Mouse (Mus musculus): ENCODE measurements at regions not wholly inside any gene's neighbourhood (a gene's known extent, or its start where the extent isn't known, plus 50 kb on each side); places are given as distances from the start of the nearest gene placed in this dataset.

GRCm38 (mm10) chr19:32947081-32947855 is 190.0 kb downstream of the Pten start:
- H3K9ac ChIP-seq (replicated peaks; ENCODE audit: low read length): no peak overlapping the region
- H3K9me3 ChIP-seq (replicated peaks; ENCODE audit: control insufficient read depth, low read length): no peaks in the 10 kb centered on the region
- WGBS: 72% methylated on average over 12 of the region's 12 CpGs
- no peak overlapping the region for H3K4me3 ChIP-seq (ENCODE audit: low read depth, low read length)
- no peak overlapping the region for H3K4me2 ChIP-seq (ENCODE audit: low read depth, low read length)
- no peaks in the 10 kb centered on the region; the same call in 1 of the 2 replicates for H3K4me1 ChIP-seq (ENCODE audit: control insufficient read depth, insufficient read depth, low read length)
- ATAC-seq (replicated peaks; ENCODE audit: insufficient number of reproducible peaks, low FRiP score, low TSS enrichment, low read depth) (no peak), DNase-seq (ENCODE audit: low spot score) (no peak)
- H3K27ac ChIP-seq (replicated peaks; ENCODE audit: low read depth, low read length): no peak overlapping the region
- H3K36me3 ChIP-seq (replicated peaks; ENCODE audit: control insufficient read depth, insufficient read depth, low read depth, low read length): no peaks in the 10 kb centered on the region
- H3K27me3 ChIP-seq (ENCODE audit: control insufficient read depth, insufficient read depth, low read length): no peaks in the 10 kb centered on the region

- DNase-seq (ENCODE audit: low spot score) (no peak), ATAC-seq (replicated peaks; ENCODE audit: insufficient number of reproducible peaks, low FRiP score, low TSS enrichment, low read depth) (no peak)
- no peaks in the 10 kb centered on the region for H3K36me3 ChIP-seq (replicated peaks; ENCODE audit: control insufficient read depth, insufficient read depth, low read depth, low read length)
- no peak overlapping the region for H3K9ac ChIP-seq (replicated peaks; ENCODE audit: low read length)
- no peaks in the 10 kb centered on the region for H3K27me3 ChIP-seq (ENCODE audit: control insufficient read depth, insufficient read depth, low read length)
- no peaks in the 10 kb centered on the region for H3K9me3 ChIP-seq (replicated peaks; ENCODE audit: control insufficient read depth, low read length)
- H3K4me2 ChIP-seq (ENCODE audit: low read depth, low read length): no peak overlapping the region
- WGBS: 82% methylated on average over 3 of the region's 3 CpGs
- H3K27ac ChIP-seq (replicated peaks; ENCODE audit: low read depth, low read length): no peak overlapping the region
- no peak overlapping the region for H3K4me3 ChIP-seq (ENCODE audit: low read depth, low read length)
- no peaks in the 10 kb centered on the region; the same call in 1 of the 2 replicates for H3K4me1 ChIP-seq (ENCODE audit: control insufficient read depth, insufficient read depth, low read length)
Observed at GRCm38 (mm10) chr19:32950252-32950651, 193.0 kb downstream of the Pten start.

- Histone ChIP-seq H3K27me3 (ENCODE audit: control insufficient read depth, insufficient read depth, low read length) (no peaks in the 10 kb centered on the region), H3K27ac (replicated peaks; ENCODE audit: low read depth, low read length) (no peak overlapping the region), H3K4me1 (ENCODE audit: control insufficient read depth, insufficient read depth, low read length) (no peaks in the 10 kb centered on the region; the same call in 1 of the 2 replicates), H3K9ac (replicated peaks; ENCODE audit: low read length) (no peak overlapping the region), H3K4me2 (ENCODE audit: low read depth, low read length) (no peak overlapping the region), H3K36me3 (replicated peaks; ENCODE audit: control insufficient read depth, insufficient read depth, low read depth, low read length) (no peaks in the 10 kb centered on the region), H3K9me3 (replicated peaks; ENCODE audit: control insufficient read depth, low read length) (no peaks in the 10 kb centered on the region), H3K4me3 (ENCODE audit: low read depth, low read length) (no peak overlapping the region)
- no peak for ATAC-seq (replicated peaks; ENCODE audit: insufficient number of reproducible peaks, low FRiP score, low TSS enrichment, low read depth)
- WGBS: 82% methylated on average over 1 of the region's 1 CpGs
- DNase-seq (ENCODE audit: low spot score): no peak
Observed at GRCm38 (mm10) chr19:32950794-32951193, 193.5 kb downstream of the Pten start.

GRCm38 (mm10) chr19:32952425-32952824 is 195.1 kb downstream of the Pten start:
- DNase-seq (ENCODE audit: low spot score) (no peak), ATAC-seq (replicated peaks; ENCODE audit: insufficient number of reproducible peaks, low FRiP score, low TSS enrichment, low read depth) (no peak)
- Histone ChIP-seq H3K36me3 (replicated peaks; ENCODE audit: control insufficient read depth, insufficient read depth, low read depth, low read length) (no peaks in the 10 kb centered on the region), H3K4me3 (ENCODE audit: low read depth, low read length) (no peak overlapping the region), H3K27me3 (ENCODE audit: control insufficient read depth, insufficient read depth, low read length) (no peaks in the 10 kb centered on the region), H3K9ac (replicated peaks; ENCODE audit: low read length) (no peak overlapping the region), H3K4me1 (ENCODE audit: control insufficient read depth, insufficient read depth, low read length) (no peaks in the 10 kb centered on the region; the same call in 1 of the 2 replicates), H3K4me2 (ENCODE audit: low read depth, low read length) (no peak overlapping the region), H3K27ac (replicated peaks; ENCODE audit: low read depth, low read length) (no peak overlapping the region), H3K9me3 (replicated peaks; ENCODE audit: control insufficient read depth, low read length) (no peaks in the 10 kb centered on the region)
- 86% methylated on average over 4 of the region's 4 CpGs for WGBS

GRCm38 (mm10) chr19:32952928-32953687 is 195.8 kb downstream of the Pten start:
- Histone ChIP-seq H3K9ac (replicated peaks; ENCODE audit: low read length) (no peak overlapping the region), H3K9me3 (replicated peaks; ENCODE audit: control insufficient read depth, low read length) (no peaks in the 10 kb centered on the region), H3K27me3 (ENCODE audit: control insufficient read depth, insufficient read depth, low read length) (no peaks in the 10 kb centered on the region), H3K27ac (replicated peaks; ENCODE audit: low read depth, low read length) (no peak overlapping the region), H3K36me3 (replicated peaks; ENCODE audit: control insufficient read depth, insufficient read depth, low read depth, low read length) (no peaks in the 10 kb centered on the region), H3K4me2 (ENCODE audit: low read depth, low read length) (no peak overlapping the region), H3K4me3 (ENCODE audit: low read depth, low read length) (no peak overlapping the region), H3K4me1 (ENCODE audit: control insufficient read depth, insufficient read depth, low read length) (no peaks in the 10 kb centered on the region; the same call in 1 of the 2 replicates)
- DNase-seq (ENCODE audit: low spot score) (no peak), ATAC-seq (replicated peaks; ENCODE audit: insufficient number of reproducible peaks, low FRiP score, low TSS enrichment, low read depth) (no peak)
- 73% methylated on average over 11 of the region's 11 CpGs for WGBS

GRCm38 (mm10) chr19:32954001-32954605 is 196.8 kb downstream of the Pten start:
- Histone ChIP-seq H3K9me3 (replicated peaks; ENCODE audit: control insufficient read depth, low read length) (no peaks in the 10 kb centered on the region), H3K4me3 (ENCODE audit: low read depth, low read length) (no peak overlapping the region), H3K36me3 (replicated peaks; ENCODE audit: control insufficient read depth, insufficient read depth, low read depth, low read length) (no peaks in the 10 kb centered on the region), H3K27me3 (ENCODE audit: control insufficient read depth, insufficient read depth, low read length) (no peaks in the 10 kb centered on the region), H3K4me2 (ENCODE audit: low read depth, low read length) (no peak overlapping the region), H3K9ac (replicated peaks; ENCODE audit: low read length) (no peak overlapping the region), H3K27ac (replicated peaks; ENCODE audit: low read depth, low read length) (no peak overlapping the region), H3K4me1 (ENCODE audit: control insufficient read depth, insufficient read depth, low read length) (no peaks in the 10 kb centered on the region; the same call in 1 of the 2 replicates)
- ATAC-seq (replicated peaks; ENCODE audit: insufficient number of reproducible peaks, low FRiP score, low TSS enrichment, low read depth) (no peak), DNase-seq (ENCODE audit: low spot score) (peak; percentile 69)
- 42% methylated on average over 4 of the region's 4 CpGs for WGBS

GRCm38 (mm10) chr19:32954942-32955341 is 197.6 kb downstream of the Pten start:
- Histone ChIP-seq H3K27ac (replicated peaks; ENCODE audit: low read depth, low read length) (no peak overlapping the region), H3K36me3 (replicated peaks; ENCODE audit: control insufficient read depth, insufficient read depth, low read depth, low read length) (no peaks in the 10 kb centered on the region), H3K9ac (replicated peaks; ENCODE audit: low read length) (no peak overlapping the region), H3K9me3 (replicated peaks; ENCODE audit: control insufficient read depth, low read length) (no peaks in the 10 kb centered on the region), H3K4me2 (ENCODE audit: low read depth, low read length) (no peak overlapping the region), H3K27me3 (ENCODE audit: control insufficient read depth, insufficient read depth, low read length) (no peaks in the 10 kb centered on the region), H3K4me3 (ENCODE audit: low read depth, low read length) (no peak overlapping the region), H3K4me1 (ENCODE audit: control insufficient read depth, insufficient read depth, low read length) (no peaks in the 10 kb centered on the region; the same call in 1 of the 2 replicates)
- 95% methylated on average over 3 of the region's 3 CpGs for WGBS
- DNase-seq (ENCODE audit: low spot score) (no peak), ATAC-seq (replicated peaks; ENCODE audit: insufficient number of reproducible peaks, low FRiP score, low TSS enrichment, low read depth) (no peak)

Data from embryonic facial prominence, embryonic 11.5 days (tissue).